Mouse (Mus musculus): Measurements from ENCODE around the gene Gse1.

GRCm38 (mm10) chr8:120588908-120589771, 360.9 kb downstream of the Gse1 start, which contains the start of gene Gins2:
- no peak for TF ChIP-seq CTCF (IDR thresholded peaks at IDR 0.05; ENCODE audit: borderline replicate concordance, extremely low read depth, insufficient read depth, insufficient read length)
- no peak for TF ChIP-seq POLR2A (IDR thresholded peaks at IDR 0.05; ENCODE audit: borderline replicate concordance, extremely low read depth, insufficient read depth, insufficient read length, poor library complexity, severe bottlenecking)

All from brain, embryonic 14.5 days (tissue).